Mouse (Mus musculus): ENCODE data around the gene Zfp106.
"Not testable (repeated sequence)": the region's sequence is repeated elsewhere in the genome, so short reads cannot be mapped to it uniquely, and the experiment has no call there.

Zfp106 gene

DNA sequence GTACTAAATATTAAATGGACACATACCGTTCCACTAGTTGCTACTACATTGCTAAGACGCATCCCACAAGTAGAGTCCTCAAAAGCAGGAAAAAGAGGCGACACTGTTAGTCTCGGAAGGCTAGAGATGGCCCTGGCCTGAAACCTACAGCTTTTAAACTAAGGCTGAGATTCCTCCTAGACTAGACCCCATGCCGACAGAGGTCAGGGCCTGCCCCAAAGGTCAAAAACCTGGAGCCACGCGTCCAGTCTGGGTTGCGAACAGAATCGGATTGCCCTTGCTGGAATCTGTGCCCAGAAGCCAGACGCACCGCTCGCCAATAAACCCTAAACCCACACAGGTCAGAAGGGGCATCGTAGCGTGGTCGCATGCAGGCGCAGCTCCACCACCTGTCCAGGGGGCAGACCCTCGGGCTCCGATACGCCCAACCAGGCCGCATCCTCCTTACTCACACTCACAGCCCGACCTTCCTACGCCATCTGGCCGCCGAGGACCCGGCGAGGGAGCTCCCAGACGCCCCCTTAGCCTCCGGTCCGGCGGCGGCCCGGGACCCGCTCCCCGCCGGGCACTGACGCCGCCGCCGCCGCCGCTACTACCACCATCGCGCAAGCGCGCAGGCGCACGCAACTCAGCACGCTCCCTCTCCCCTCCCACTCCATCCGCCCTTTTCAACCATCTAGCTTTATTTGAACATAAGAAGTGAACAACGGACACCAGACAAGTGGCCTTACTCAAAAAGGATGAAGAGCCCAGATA is at the start of gene Zfp106:
Gene Zfp106 (minus strand): TSS at position 609 of the 756 bp plus-strand sequence.
- DNase-seq (ENCODE audit: low spot score) = peak; percentile 87

GRCm38 (mm10) chr2:120608830-120609723 is 45.4 kb upstream of the Zfp106 start, which contains the start of the genes Haus2 and Lrrc57:
Gene Haus2 (plus strand): TSS chr2:120609383.
Gene Lrrc57 (minus strand): TSS chr2:120609520.
- peak; percentile 96 for DNase-seq (ENCODE audit: low spot score)

DNA sequence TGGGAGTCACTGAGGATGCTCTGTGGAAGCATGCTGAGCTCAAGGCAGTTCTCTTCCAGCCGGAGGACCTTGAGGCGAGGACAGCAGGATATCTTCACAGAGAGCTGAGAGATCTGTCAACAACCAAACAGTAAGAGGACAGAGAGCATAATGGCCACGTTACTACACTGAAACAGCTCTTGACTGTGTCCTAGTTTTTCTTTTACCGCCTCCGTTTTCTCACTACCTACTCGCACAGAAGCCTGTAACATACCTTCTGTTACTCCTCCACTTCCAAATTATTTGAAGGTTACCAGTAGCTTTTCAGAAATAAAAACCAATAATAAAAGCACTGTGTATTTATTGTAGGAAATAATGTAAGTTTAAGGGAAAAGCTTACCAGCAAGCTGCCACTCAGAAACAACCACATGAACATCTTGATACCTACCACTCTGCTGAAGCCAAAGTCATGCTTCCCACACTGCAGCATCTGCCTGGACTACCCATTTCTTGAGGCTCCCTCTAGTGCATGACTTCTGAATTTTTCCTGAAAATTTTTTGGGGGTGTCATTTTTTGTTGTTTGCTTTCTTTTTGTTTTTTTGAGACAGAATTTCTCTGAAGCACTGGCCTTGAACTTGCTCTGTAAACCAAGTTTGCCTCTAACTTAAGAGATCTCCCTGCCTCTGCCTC is 42.5 kb upstream of the Zfp106 start:
- DNase-seq (ENCODE audit: low spot score) = no peak

DNA sequence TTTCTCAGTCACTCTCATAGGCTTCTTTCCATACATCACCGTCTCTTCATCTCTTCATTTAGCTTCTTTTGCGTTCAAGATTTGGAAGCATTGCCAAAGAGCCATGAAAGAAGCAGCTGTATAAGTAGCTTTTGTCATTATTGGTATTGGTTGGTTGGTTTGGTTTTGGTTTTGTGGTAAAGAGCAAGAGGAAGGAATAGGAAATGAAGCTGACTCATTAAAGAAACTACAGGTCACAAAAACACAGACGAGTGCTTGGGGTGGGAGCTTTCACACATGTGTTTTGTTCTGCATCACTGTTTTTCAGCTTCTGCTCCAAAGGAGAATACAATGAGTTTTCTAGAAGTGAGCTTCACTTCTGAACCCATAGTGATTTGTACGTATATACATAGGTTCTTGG is 35.9 kb upstream of the Zfp106 start:
- no peak for DNase-seq (ENCODE audit: low spot score)

GRCm38 (mm10) chr2:120597734-120598133 is 34.1 kb upstream of the Zfp106 start:
- DNase-seq (ENCODE audit: low spot score) = no peak

DNA sequence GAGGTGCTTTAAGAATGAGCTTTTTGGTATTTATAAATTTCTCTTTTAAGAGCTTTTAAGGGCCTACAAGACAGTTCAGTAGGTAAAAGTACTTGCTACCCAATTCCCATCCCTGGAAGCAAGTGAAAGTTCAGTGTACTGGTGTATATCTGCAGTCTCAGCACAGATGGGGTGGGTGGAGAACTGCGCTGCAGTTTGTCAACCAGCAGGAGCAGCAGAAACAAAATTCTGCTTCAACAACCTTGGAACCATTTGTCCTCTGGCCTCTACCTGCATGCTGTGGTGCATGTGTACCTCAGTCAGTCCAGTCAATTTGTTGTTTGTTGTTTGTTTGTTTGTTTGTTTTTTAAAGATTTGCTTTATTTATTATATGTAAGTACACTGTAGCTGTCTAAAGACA is 28.6 kb upstream of the Zfp106 start:
- DNase-seq (ENCODE audit: low spot score) = no peak

DNA sequence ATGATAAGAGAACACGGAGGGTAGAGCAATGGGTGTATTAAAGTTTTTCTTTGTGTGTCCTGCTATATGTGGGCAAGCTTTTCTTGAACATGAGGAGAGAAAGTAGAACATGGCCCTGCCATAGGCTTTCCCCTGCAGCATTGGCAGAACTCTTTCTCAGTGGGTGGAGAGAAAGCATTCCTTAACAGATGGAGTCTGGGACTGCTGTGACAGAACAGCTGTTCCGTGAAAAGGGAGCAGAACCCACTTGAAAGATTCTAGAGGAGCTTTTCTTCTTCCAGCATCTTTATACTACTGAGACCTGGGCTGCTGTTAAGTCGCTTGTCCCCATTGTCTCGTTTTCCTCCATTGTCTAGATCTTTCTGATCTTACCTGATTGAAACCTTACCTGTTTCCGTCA is 26.1 kb upstream of the Zfp106 start:
- no peak for DNase-seq (ENCODE audit: low spot score)

DNA sequence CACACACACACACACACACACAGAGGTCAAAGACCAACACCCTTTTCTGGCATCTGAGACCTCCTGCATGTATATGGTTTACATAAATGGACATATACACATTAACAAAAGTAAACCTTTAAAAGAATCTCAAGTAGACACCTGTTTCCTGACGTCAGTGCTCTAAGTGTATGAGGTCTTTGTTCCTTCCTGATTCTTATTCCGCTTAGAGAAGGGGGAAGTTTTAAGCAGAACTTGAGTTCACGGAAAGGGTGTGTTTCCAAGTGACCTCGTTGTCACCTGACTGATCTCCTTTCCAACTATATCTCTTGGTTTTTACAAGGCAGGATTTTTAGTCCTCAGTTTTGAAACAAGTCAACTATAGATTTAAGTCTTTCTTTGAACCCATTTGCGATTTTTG is 14.6 kb upstream of the Zfp106 start:
- no peak for DNase-seq (ENCODE audit: low spot score)

DNA sequence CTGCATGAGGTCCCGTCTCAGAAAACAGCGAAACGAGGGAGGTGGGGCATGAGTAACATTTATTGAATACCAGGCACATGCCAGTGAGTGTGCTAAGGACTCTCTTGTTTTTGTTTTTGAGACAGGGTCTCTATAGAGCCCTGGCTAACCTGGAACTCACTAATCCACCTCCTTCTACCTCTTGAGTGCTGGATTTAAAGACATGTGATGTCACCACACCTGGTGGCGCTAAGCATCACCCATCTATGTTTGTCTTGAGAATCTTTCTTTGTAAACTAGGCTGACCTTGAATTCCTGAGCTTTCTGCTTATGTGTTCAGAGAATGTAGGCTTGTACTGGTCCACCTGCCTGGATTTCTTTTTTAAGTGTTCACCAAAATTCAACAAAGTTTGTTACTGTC is 14.2 kb upstream of the Zfp106 start:
- no peak for DNase-seq (ENCODE audit: low spot score)

DNA sequence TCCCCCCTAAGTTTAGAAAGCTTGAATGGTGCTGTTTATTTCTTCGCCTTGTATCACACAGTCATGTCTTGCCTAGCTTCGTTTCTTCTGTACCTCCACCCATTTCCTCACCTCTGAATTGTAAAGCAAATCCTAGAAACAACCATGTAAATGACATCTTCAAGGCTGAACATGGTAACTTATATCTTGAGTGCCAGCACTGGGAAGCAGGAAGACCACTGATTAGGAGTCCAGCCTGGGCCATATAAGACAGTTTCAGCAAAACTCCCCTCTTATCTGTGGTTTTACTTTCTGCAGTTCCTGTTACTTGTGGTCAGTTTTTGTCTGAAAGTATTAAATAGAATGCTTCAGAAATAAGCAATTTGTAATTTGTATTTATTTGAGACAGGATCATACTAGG is 12.3 kb upstream of the Zfp106 start:
- no peak for DNase-seq (ENCODE audit: low spot score)

DNA sequence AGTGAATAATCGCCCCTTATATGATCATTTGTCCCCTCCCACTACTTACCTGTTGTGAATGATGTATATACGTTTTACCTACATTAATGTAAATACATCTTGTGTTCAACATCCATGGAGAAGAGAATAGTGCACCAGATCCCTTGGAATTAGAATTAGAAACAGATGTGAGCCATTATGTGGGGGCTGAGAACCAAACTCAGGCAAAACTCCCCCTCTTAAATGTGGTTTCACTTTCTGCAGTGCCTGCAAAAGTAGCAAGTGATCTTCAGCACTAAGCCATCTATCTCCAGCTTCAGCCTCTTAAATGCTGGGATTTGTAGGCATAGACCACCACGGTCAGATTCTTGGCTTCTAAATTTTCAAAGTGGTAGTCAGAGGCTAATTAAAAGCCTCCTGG is 11.5 kb upstream of the Zfp106 start:
- DNase-seq (ENCODE audit: low spot score) = no peak

DNA sequence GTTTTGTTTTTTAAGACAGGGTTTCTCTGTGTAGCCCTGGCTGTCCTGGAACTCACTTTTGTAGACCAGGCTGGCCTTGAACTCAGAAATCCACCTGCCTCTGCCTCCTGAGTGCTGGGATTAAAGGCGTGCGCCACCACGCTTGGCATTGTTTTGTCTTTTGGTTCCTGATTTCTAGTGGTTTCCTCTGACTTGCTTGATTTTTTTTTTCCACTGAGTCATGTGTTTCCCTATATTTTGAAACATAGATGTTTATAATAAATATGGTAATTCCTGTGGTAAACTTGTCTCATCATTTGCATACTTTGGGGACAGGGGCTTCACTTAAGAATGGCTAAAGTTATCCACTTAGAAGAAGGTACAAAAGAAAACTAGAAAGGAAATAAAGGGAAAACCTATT is 8.5 kb upstream of the Zfp106 start:
- not testable (repeated sequence) for DNase-seq (ENCODE audit: low spot score)

- DNase-seq (ENCODE audit: low spot score) = no peak
These were observed 7.4 kb upstream of the Zfp106 start for GRCm38 (mm10) chr2:120571081-120571480.

GRCm38 (mm10) chr2:120567798-120568320 is 4.2 kb upstream of the Zfp106 start:
- no peak for DNase-seq (ENCODE audit: low spot score)

DNA sequence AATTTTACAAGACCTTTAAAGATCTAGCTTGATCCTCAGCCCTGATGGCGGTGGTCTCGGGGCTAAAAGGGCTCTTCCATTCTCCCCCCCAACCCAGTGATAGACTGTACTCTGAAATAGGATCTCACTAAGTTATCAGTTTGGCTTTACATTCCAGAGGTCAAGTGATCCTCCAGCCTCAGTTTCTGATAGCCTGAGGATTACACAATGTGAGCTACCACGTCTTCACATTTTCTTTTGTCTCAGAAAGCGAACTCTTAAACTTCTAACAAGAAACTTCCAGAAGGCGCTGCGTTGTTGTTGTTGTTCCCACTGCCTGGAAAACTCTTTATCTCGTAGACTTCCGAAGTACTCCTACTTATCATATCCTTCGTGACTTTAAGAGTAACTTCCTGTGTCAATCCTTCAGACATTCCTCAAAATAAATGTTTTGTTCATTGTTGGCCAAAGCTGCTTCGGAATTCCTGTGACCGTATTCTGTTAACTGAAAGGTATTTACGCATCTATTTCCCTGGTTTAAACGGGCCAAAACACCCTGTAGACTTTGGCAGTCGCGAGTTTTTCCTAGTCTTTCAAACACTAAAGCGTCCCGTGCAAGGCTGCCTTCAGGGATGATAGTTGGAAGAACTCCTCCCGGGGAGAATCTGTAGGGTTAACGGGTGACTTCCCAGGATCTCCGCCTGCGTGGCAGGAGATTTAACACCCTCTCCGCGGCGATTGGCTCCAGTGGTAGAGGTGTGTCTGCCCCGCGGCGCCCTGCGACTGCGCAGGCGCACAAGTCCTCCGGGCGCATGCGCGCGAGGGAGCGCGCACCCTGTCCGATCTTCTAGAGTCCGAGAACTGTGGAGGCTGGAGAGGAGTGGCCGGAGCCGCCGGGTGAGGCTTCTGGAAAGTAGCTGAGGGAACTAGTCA is 3.5 kb upstream of the Zfp106 start, which contains the start of gene Snap23:
Gene Snap23 (plus strand): TSS at position 786 of the 912 bp plus-strand sequence.
- DNase-seq (ENCODE audit: low spot score) = peak; percentile 93

- no peak for DNase-seq (ENCODE audit: low spot score)
These were observed 1.7 kb upstream of the Zfp106 start for GRCm38 (mm10) chr2:120565363-120565762.

DNA sequence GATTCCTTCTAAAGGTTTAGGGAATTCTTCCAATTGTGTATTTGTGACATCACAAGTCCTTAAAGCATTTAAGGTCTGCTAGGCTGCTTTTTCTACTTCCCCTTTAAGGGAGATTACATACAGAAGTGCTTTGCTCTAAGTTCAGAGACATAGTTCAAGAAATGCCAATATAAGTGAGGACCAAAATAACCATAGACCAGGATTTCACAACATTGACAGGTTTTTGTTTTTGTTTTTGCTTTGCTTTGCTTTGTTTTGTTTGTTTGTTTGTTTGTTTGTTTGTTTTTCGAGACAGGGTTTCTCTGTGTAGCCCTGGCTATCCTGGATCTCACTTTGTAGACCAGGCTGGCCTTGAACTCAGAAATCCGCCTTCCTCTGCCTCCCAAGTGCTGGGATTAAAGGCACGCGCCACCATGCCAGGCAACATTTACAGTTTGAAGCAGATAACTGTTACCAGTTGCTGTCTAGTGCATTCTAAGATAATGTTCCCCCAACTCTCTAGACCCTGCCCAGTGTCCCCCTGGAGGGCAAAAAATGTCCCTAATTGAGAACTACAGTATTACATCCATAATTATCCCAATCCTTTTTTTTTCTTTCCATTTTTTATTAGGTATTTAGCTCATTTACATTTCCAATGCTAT is 1.0 kb upstream of the Zfp106 start:
- not testable (repeated sequence) for DNase-seq (ENCODE audit: low spot score)

DNA sequence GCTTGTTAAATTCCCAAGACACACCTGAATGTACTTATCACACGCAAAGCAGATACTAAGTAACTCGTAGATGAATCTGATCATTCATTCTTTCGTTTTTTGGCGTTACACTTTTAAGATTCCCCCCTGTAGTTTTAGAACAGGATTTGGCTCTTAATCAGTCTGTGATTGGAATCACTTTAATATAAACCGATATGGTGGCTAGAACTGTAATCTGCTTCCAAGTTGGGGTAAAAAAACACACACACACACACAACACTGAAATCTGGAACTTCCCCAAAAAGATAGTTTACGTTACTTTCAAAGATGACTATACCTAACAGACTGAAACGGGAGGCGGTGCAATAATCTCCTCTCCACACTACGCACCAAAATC is 796 bp downstream of the Zfp106 start:
- no peak for DNase-seq (ENCODE audit: low spot score)

DNA sequence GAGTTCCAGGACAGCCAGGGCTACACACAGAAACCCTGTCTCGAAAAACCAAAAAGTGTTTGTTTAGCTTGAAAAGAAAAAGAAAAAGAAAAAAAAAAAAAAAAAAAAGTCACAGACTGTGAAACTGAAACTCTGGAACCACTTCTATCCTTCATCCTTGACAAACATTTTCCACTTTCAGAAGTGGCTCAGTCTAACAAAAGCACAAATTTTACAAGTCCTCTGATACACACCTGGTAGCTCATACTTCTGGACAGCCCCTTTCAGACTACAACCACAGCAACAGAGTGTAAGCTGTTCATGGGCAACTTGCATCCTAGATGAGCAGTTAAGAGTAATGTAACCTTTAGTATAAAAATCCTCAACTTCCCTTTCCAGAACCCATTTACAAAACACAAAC is 2.1 kb downstream of the Zfp106 start:
- DNase-seq (ENCODE audit: low spot score) = no peak

DNA sequence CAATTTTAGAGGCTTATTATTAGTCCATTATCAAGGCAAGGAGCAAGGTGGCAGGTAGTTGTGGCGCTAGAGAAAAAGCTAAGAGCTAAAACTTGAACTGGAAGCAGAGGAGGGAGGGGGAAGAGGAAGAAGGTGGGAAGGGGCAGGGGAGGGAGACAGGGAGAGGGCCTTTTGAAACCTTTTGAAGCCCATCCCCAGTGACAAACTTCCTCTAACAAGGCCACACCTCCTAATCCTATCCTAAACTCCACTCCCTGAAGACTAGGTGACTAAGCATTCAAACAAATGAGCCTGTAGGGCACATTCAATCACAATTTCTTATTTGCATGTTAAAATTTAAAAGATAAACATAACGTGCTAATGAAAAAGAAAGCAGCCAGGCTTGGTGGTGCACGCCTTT is 4.8 kb downstream of the Zfp106 start:
- no peak for DNase-seq (ENCODE audit: low spot score)

DNA sequence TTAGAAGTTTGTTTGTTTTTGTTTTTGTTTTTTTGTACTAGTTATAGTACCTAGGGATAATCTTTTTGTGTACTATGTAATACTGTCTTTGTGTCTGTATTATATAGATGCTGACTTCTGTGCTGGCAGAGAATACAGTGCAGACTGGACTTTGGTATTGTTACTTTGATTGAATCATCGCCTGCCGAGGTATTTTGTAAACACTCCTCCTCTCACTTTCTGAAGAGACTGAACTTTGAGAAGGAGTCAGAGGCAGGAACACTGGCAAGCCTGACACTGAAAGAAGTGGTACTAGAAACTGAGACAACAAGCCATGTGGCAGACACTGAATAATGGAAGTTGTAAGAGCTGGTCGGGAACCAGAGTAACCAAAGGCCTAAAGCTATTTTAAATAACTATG is 6.8 kb downstream of the Zfp106 start:
- DNase-seq (ENCODE audit: low spot score) = no peak
